Mouse (Mus musculus) spleen, adult 2 months (tissue): ENCODE data around the gene Ckap2l.

Experiments
- CTCF ChIP-seq: fragments of 200-500 bp; IDR thresholded peaks from 2 replicates; pipeline ENCODE4 v1.5.1; 2011; ENCODE audit warnings: mild to moderate bottlenecking, inconsistent platforms; ENCODE audit not compliant: insufficient read depth, insufficient read length, insufficient replicate concordance; ENCODE audit errors: extremely low read depth
- POLR2A ChIP-seq: fragments of 200-500 bp; IDR thresholded peaks from 2 replicates; pipeline ENCODE4 v1.6.1; 2011; ENCODE audit warnings: low read depth, low read length, inconsistent platforms

- TF ChIP-seq POLR2A (no peak), CTCF (no peak)
These were observed 68.4 kb downstream of the Ckap2l start for GRCm38 (mm10) chr2:129228571-129228970.
